Mouse (Mus musculus) E14TG2a.4 (cell line): ENCODE data around the gene Fbxw9.

Experiments used
- CTCF ChIP-seq: conservative IDR thresholded peaks from 2 replicates; pipeline ENCODE4 v1.5.1; 2014; ENCODE audit warnings: low read length
- NANOG ChIP-seq: IDR thresholded peaks from 2 replicates; pipeline ENCODE4 v1.6.1; 2014; ENCODE audit warnings: borderline replicate concordance, low read length, mixed read lengths
- POU5F1 ChIP-seq: IDR thresholded peaks from 2 replicates; pipeline ENCODE4 v1.6.1; 2014; ENCODE audit warnings: low read length, borderline replicate concordance

DNA sequence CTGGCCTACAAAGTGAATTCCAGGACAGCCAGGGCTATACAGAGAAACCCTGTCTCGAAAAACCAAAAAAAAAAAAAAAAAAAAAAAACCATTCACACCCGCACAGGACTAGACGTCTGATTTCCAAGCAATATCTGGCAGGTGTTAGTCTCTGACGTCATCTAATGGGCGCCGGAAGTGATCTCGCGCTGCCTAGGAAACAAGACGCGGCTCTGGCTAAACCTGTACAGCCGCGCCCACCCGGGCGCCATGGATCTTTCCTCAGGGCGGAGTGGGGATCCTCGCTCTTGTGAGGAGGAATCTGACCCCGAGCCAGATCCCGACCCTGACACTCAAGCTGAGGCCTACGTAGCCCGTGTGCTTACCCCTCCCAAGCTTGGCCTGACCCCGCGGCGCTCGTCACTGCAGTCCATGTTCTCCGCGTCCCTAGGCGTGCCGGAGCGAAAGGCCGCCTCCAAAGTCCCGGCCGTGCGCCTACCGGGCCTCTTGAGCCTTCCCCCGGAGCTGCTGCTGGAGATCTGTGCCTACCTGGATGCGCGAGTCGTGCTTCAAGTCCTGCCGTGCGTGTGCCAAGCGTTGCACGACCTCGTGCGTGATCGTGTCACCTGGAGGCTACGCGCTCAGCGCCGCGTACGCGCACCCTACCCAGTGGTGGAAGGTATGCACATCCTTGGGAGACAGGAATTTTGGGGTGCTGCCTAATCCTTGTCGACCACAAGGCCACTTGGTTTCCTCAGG is at the start of gene Fbxw9:
- TF ChIP-seq CTCF (no peak), NANOG (no peak), POU5F1 (no peak)
